Mouse (Mus musculus) CH12.LX (cell line): Measurements from ENCODE around the gene Avl9.

Experiments
- CHD1 ChIP-seq: IDR thresholded peaks from 2 replicates; pipeline ENCODE4 v1.6.1; 2012; ENCODE audit warnings: low read depth, low read length, improper control_type of control experiment, inconsistent platforms
- POLR2A ChIP-seq: IDR thresholded peaks from 2 replicates; pipeline ENCODE4 v1.6.1; 2011; ENCODE audit warnings: low read depth, mild to moderate bottlenecking, improper control_type of control experiment, low read length

- no peak for TF ChIP-seq POLR2A
- TF ChIP-seq CHD1, result no peak
These were observed 519 bp upstream of the Avl9 start for GRCm38 (mm10) chr6:56714186-56714573.
